Mouse (Mus musculus): ENCODE results near the gene Pde8b. TPM values are rescaled to one million over a fixed set of nuclear protein-coding genes. Genes with fewer than 3 reads are reported as not detected.

The Pde8b gene
- polyA plus RNA-seq, 1 experiment from 2014 or later = 1.7 TPM

GRCm38 (mm10) chr13:95202151-95202758, 47.9 kb downstream of the Pde8b start:
- ATAC-seq (replicated peaks; ENCODE audit: low FRiP score) (no peak), DNase-seq (ENCODE audit: low spot score) (no peak)
- Histone ChIP-seq H3K9me3 (ENCODE audit: control insufficient read depth, low read length) (no peaks in the 10 kb centered on the region), H3K36me3 (ENCODE audit: control insufficient read depth, insufficient read depth, low read length) (no peaks in the 10 kb centered on the region), H3K27ac (ENCODE audit: low read depth, low read length) (no peak overlapping the region), H3K4me2 (ENCODE audit: low read depth, low read length, severe bottlenecking) (no peak overlapping the region), H3K4me1 (replicated peaks; ENCODE audit: control insufficient read depth, insufficient read depth, low read length) (no peaks in the 10 kb centered on the region), H3K27me3 (ENCODE audit: control insufficient read depth, insufficient read depth, low read length) (no peaks in the 10 kb centered on the region), H3K4me3 (ENCODE audit: low read depth, low read length) (no peak overlapping the region), H3K9ac (ENCODE audit: low read length) (no peak overlapping the region)
- 90% methylated on average over 3 of the region's 3 CpGs for WGBS

GRCm38 (mm10) chr13:95200817-95201216, 49.3 kb downstream of the Pde8b start:
- Histone ChIP-seq H3K27me3 (ENCODE audit: control insufficient read depth, insufficient read depth, low read length) (no peaks in the 10 kb centered on the region), H3K9ac (ENCODE audit: low read length) (no peak overlapping the region), H3K4me2 (ENCODE audit: low read depth, low read length, severe bottlenecking) (no peak overlapping the region), H3K4me3 (ENCODE audit: low read depth, low read length) (no peak overlapping the region), H3K4me1 (replicated peaks; ENCODE audit: control insufficient read depth, insufficient read depth, low read length) (no peaks in the 10 kb centered on the region), H3K27ac (ENCODE audit: low read depth, low read length) (no peak overlapping the region), H3K36me3 (ENCODE audit: control insufficient read depth, insufficient read depth, low read length) (no peaks in the 10 kb centered on the region), H3K9me3 (ENCODE audit: control insufficient read depth, low read length) (no peaks in the 10 kb centered on the region)
- ATAC-seq (replicated peaks; ENCODE audit: low FRiP score) (no peak), DNase-seq (ENCODE audit: low spot score) (no peak)
- 88% methylated on average over 8 of the region's 8 CpGs for WGBS

DNA sequence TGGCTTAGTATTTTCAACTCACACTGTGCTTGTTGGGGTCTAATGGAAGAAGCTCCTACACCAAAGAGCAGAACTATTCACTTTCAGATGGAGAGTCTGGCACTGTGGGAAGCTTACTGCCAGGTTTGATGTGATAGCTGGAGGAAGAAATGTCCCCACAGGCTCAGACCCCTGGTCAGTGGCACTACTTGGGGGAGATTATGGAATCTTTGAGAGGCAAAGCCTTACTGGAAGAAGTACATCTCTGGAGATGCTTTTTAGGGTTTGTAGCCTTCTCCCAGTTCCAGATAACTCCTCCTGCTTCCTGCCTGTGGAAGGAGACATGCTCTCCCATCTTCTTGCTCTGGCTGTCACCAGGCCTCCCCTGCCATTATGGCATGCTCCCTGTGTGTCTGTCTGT, 50.1 kb downstream of the Pde8b start:
- no peak overlapping the region for H3K9ac ChIP-seq (ENCODE audit: low read length)
- no peaks in the 10 kb centered on the region for H3K4me1 ChIP-seq (replicated peaks; ENCODE audit: control insufficient read depth, insufficient read depth, low read length)
- no peak for ATAC-seq (replicated peaks; ENCODE audit: low FRiP score)
- H3K4me2 ChIP-seq (ENCODE audit: low read depth, low read length, severe bottlenecking) = no peak overlapping the region
- H3K27me3 ChIP-seq (ENCODE audit: control insufficient read depth, insufficient read depth, low read length) = no peaks in the 10 kb centered on the region
- H3K4me3 ChIP-seq (ENCODE audit: low read depth, low read length) = no peak overlapping the region
- no peaks in the 10 kb centered on the region for H3K36me3 ChIP-seq (ENCODE audit: control insufficient read depth, insufficient read depth, low read length)
- no peak overlapping the region for H3K27ac ChIP-seq (ENCODE audit: low read depth, low read length)
- no peak for DNase-seq (ENCODE audit: low spot score)
- H3K9me3 ChIP-seq (ENCODE audit: control insufficient read depth, low read length) = no peaks in the 10 kb centered on the region

DNA sequence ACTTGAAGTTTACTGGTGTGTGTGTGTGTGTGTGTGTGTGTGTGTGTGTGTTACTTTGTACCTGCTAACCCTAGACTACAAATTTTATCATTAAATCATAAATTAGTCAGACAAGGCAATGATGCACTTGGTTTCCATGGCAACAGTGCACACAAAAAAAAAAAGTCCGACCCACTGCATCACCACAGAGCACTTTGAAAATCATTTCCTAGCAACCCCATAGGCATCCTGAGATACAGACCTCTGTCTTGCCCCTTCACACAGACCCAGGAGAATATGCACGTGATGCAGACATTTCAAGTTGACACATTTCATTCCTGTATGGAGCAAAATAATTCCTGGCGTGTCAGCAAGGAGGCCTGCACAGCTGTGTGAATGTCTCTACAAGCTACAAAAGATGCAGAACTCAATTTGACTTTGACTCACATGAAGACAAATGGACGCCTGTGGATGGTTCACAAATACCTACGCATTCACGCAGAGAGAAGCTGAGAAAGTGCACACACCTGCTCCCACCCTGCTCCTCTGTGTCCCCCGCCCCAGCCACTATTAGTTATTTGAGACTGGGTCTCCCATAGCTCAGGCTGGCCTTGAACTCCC, 53.9 kb downstream of the Pde8b start:
- Histone ChIP-seq H3K27me3 (ENCODE audit: control insufficient read depth, insufficient read depth, low read length) (no peaks in the 10 kb centered on the region), H3K4me3 (ENCODE audit: low read depth, low read length) (no peak overlapping the region), H3K4me2 (ENCODE audit: low read depth, low read length, severe bottlenecking) (no peak overlapping the region), H3K9me3 (ENCODE audit: control insufficient read depth, low read length) (no peaks in the 10 kb centered on the region), H3K9ac (ENCODE audit: low read length) (no peak overlapping the region), H3K27ac (ENCODE audit: low read depth, low read length) (no peak overlapping the region), H3K4me1 (replicated peaks; ENCODE audit: control insufficient read depth, insufficient read depth, low read length) (no peaks in the 10 kb centered on the region), H3K36me3 (ENCODE audit: control insufficient read depth, insufficient read depth, low read length) (no peaks in the 10 kb centered on the region)
- ATAC-seq (replicated peaks; ENCODE audit: low FRiP score) (no peak), DNase-seq (ENCODE audit: low spot score) (no peak)
- WGBS = 70% methylated on average over 7 of the region's 7 CpGs

- H3K36me3 ChIP-seq (ENCODE audit: control insufficient read depth, insufficient read depth, low read length) = no peaks in the 10 kb centered on the region
Measured at GRCm38 (mm10) chr13:95191951-95192350, 58.2 kb downstream of the Pde8b start.

DNA sequence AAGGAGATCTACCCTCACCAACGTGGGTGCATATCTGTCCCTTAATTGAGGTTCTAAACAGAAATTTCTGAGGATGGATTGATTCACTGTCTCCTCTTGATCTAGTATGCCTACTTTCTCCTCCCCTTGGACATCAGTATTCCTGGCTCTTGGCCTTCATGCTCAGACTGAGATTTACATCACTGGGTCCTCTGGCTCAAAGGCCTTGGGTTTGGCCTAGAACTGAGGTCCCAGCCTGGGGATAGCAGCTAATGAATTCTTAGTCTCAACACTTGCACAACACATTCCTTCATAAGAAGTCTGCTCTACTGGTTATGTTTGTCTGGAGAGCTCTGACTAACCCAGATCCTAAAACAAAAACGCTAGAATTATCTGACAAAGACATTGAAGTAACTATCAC, 61.0 kb downstream of the Pde8b start:
- no peak for ATAC-seq (replicated peaks; ENCODE audit: low FRiP score)
- H3K9ac ChIP-seq (ENCODE audit: low read length) = no peak overlapping the region
- no peak overlapping the region for H3K27ac ChIP-seq (ENCODE audit: low read depth, low read length)
- no peak for DNase-seq (ENCODE audit: low spot score)
- H3K4me2 ChIP-seq (ENCODE audit: low read depth, low read length, severe bottlenecking) = no peak overlapping the region
- WGBS = 82% methylated on average over 2 of the region's 2 CpGs
- H3K27me3 ChIP-seq (ENCODE audit: control insufficient read depth, insufficient read depth, low read length) = no peaks in the 10 kb centered on the region
- H3K4me3 ChIP-seq (ENCODE audit: low read depth, low read length) = no peak overlapping the region
- H3K4me1 ChIP-seq (replicated peaks; ENCODE audit: control insufficient read depth, insufficient read depth, low read length) = no peaks in the 10 kb centered on the region; the same call in 1 of the 2 replicates
- no peaks in the 10 kb centered on the region for H3K36me3 ChIP-seq (ENCODE audit: control insufficient read depth, insufficient read depth, low read length)
- no peaks in the 10 kb centered on the region for H3K9me3 ChIP-seq (ENCODE audit: control insufficient read depth, low read length)

More at GRCm38 (mm10) chr13:95191951-95192350, 58.2 kb downstream of the Pde8b start:
- no peak overlapping the region for H3K9ac ChIP-seq (ENCODE audit: low read length)
- H3K4me1 ChIP-seq (replicated peaks; ENCODE audit: control insufficient read depth, insufficient read depth, low read length) = no peaks in the 10 kb centered on the region
- no peaks in the 10 kb centered on the region for H3K27me3 ChIP-seq (ENCODE audit: control insufficient read depth, insufficient read depth, low read length)
- H3K4me2 ChIP-seq (ENCODE audit: low read depth, low read length, severe bottlenecking) = no peak overlapping the region
- no peak overlapping the region for H3K27ac ChIP-seq (ENCODE audit: low read depth, low read length)
- no peak for ATAC-seq (replicated peaks; ENCODE audit: low FRiP score)
- H3K4me3 ChIP-seq (ENCODE audit: low read depth, low read length) = no peak overlapping the region
- no peak for DNase-seq (ENCODE audit: low spot score)
- no peaks in the 10 kb centered on the region for H3K9me3 ChIP-seq (ENCODE audit: control insufficient read depth, low read length)
- WGBS = 91% methylated on average over 5 of the region's 5 CpGs

GRCm38 (mm10) chr13:95187153-95187665, 62.9 kb downstream of the Pde8b start:
- Histone ChIP-seq H3K4me2 (ENCODE audit: low read depth, low read length, severe bottlenecking) (0 out of 2 replicates have a peak overlapping the region, but pooled peaks have one; percentile 8), H3K4me3 (ENCODE audit: low read depth, low read length) (no peak overlapping the region), H3K9me3 (ENCODE audit: control insufficient read depth, low read length) (no peaks in the 10 kb centered on the region), H3K27me3 (ENCODE audit: control insufficient read depth, insufficient read depth, low read length) (no peaks in the 10 kb centered on the region), H3K27ac (ENCODE audit: low read depth, low read length) (no peak overlapping the region), H3K4me1 (replicated peaks; ENCODE audit: control insufficient read depth, insufficient read depth, low read length) (no peaks in the 10 kb centered on the region; the same call in 1 of the 2 replicates), H3K36me3 (ENCODE audit: control insufficient read depth, insufficient read depth, low read length) (no peaks in the 10 kb centered on the region), H3K9ac (ENCODE audit: low read length) (no peak overlapping the region)
- DNase-seq (ENCODE audit: low spot score) (no peak), ATAC-seq (replicated peaks; ENCODE audit: low FRiP score) (no peak)
- 85% methylated on average over 5 of the region's 5 CpGs for WGBS

DNA sequence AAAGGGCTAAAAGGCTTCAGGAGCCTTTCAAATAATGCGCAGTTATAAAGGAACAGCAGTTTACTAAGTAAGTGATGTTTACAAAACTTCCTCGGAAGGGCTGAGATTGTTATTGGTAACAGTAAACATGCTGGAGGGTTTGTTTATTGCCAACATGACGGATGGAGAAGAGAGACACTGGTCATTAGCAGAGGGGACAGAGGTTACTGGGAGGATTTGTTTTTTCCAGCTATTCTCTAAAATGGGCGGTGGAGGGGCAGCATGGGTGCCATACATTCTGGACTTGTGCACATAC, 63.4 kb downstream of the Pde8b start:
- ATAC-seq (replicated peaks; ENCODE audit: low FRiP score) = no peak
- Histone ChIP-seq H3K4me3 (ENCODE audit: low read depth, low read length) (no peak overlapping the region), H3K27me3 (ENCODE audit: control insufficient read depth, insufficient read depth, low read length) (no peaks in the 10 kb centered on the region), H3K36me3 (ENCODE audit: control insufficient read depth, insufficient read depth, low read length) (no peaks in the 10 kb centered on the region), H3K27ac (ENCODE audit: low read depth, low read length) (no peak overlapping the region), H3K4me2 (ENCODE audit: low read depth, low read length, severe bottlenecking) (no peak overlapping the region), H3K4me1 (replicated peaks; ENCODE audit: control insufficient read depth, insufficient read depth, low read length) (no peaks in the 10 kb centered on the region; the same call in 1 of the 2 replicates), H3K9me3 (ENCODE audit: control insufficient read depth, low read length) (no peaks in the 10 kb centered on the region), H3K9ac (ENCODE audit: low read length) (no peak overlapping the region)
- no peak for DNase-seq (ENCODE audit: low spot score)
- 50% methylated on average over 4 of the region's 4 CpGs for WGBS
